Mouse (Mus musculus) lung, embryonic 15.5 days (tissue): ENCODE measurements around the gene Cryaa. TPM values are rescaled to one million over a fixed set of nuclear protein-coding genes. Genes with fewer than 3 reads are reported as not detected.

Source experiments
- ATAC-seq: fragments of 200-750 bp; cut with Nextera tagmentation; 2 replicates; pipeline ENCODE4 v1.8.0; 2017; ENCODE audit warnings: moderate number of reproducible peaks, borderline replicate concordance; ENCODE audit not compliant: low FRiP score, low TSS enrichment; ENCODE audit errors: extremely low read depth
- H3K27ac ChIP-seq: fragments of 300-500 bp; sonication (generic); 2 replicates; pipeline ENCODE4 v1.5.1; 2015; ENCODE audit warnings: moderate library complexity, mild to moderate bottlenecking, inconsistent platforms
- H3K27me3 ChIP-seq: fragments of 300-500 bp; sonication (generic); 2 replicates; pipeline ENCODE4 v1.6.1; 2015; ENCODE audit warnings: inconsistent platforms
- H3K36me3 ChIP-seq: fragments of 300-500 bp; sonication (generic); 2 replicates; pipeline ENCODE4 v1.6.1; 2015; ENCODE audit warnings: inconsistent platforms
- H3K4me1 ChIP-seq: fragments of 300-500 bp; sonication (generic); 2 replicates; pipeline ENCODE4 v1.6.1; 2015; ENCODE audit warnings: inconsistent platforms
- H3K4me2 ChIP-seq: fragments of 300-500 bp; sonication (generic); 2 replicates; pipeline ENCODE4 v1.6.1; 2015; ENCODE audit warnings: inconsistent platforms, mild to moderate bottlenecking, moderate library complexity
- H3K4me3 ChIP-seq: fragments of 300-500 bp; sonication (generic); 2 replicates; pipeline ENCODE4 v1.5.1; 2015; ENCODE audit warnings: mild to moderate bottlenecking, inconsistent platforms
- H3K9ac ChIP-seq: fragments of 300-500 bp; sonication (generic); 2 replicates; pipeline ENCODE4 v1.6.1; 2015; ENCODE audit warnings: inconsistent platforms
- H3K9me3 ChIP-seq: fragments of 300-500 bp; sonication (generic); 2 replicates; pipeline ENCODE4 v1.6.1; 2016; ENCODE audit warnings: inconsistent platforms
- WGBS: fragments of 180-500 bp; shearing (Covaris S2); methylation state at CpG from one replicate; pipeline ENCODE4 v1.1.7; 2015; 5-methylcytosine and 5-hydroxymethylcytosine counted together
- polyA plus RNA-seq: library from polyadenylated mRNA; unstranded; fragments of >200 nt; fragmentation: Nextera tagmentation; extraction: Ambion mirVana; gene quantifications from 2 replicates; pipeline ENCODE4 v1.2.1, GENCODE M21; 2015

Cryaa gene
- not detected in 2 replicates for polyA plus RNA-seq

DNA sequence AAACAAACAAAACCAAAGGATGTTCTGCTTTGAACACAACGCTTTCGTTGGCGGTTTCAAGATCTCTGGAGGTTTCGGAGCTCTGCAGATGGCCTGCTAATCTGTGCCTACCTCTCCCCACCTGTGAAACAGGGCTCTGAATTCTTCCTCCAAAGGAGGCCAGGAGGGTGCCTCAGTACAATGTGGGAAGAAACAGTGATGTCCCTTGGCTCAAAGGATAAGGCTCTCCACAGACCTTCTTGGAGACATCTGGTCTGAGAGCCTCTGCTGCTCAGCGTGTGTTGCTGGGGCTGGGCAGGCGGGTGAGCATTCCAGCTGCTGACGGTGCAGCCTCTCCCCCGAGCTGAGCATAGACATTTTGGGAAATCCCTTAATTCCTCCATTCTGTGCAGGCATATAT, at the start of gene Cryaa:
Gene Cryaa, plus strand, starts transcription at position 301 of the 400 bp plus-strand sequence.
- Histone ChIP-seq H3K4me1 (no peaks in the 10 kb centered on the region), H3K9me3 (no peaks in the 10 kb centered on the region), H3K36me3 (no peaks in the 10 kb centered on the region), H3K9ac (no peak within 1 kb of the TSS), H3K27me3 (no peaks in the 10 kb centered on the region), H3K27ac (no peak within 1 kb of the TSS), H3K4me2 (no peak within 1 kb of the TSS), H3K4me3 (no peak within 1 kb of the TSS)
- no peak for ATAC-seq
- WGBS, result 69% methylated on average over 8 of the region's 8 CpGs

DNA sequence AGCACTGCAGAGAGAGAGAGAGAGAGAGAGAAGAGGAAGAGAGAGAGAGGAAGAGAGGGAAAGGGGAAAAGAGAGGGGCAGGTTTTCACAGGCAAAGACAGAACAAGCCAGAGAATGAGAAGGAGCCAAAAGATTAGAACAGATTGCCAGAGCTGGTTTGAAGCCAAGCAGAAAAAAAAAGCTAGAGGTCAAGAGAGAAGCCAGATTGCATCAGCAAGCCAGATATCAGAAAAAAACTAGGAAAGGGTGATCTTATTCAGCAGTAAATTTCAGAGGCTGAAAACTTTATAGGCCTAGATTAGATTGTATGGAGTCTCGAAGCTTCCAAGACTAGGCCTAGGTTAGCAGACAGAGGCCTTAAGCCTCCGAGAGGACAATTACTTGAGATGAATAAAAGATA, 49.6 kb upstream of the Cryaa start:
- 89% methylated on average over 2 of the region's 2 CpGs for WGBS
- ATAC-seq, result no peak

DNA sequence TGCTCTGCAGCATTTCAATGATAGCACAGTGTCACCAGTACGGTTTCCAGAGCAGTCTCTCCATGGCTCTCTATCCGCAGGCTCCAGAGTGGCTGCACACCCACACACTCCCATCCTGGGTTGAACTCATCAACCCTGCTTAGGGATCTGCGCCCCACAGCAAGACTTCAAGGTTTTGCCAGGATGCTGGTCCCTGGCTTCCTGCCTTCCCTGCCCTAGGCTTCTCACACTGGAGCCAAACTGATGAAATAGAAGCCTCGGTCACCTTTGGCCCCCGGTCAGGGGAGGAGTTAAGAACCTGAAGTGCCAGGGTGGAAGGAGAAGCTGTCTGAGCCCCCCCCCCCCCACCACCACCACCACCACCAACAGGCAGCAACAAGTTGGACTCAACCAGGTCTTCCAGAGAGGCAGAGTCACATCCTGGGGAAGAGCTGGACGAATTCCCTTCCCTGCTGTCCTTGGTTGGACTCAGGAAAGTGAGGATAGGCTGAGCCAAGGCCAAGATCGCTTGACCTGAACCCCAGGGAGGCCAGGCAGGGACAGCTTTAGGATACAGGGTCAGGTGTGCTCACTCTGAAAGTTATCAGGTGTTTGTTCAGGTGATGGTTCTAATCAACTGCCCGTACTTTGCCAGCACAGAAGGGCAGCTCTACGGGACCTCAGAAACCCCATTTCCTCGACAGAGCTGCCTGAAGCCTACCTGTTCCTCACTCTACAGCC, 46.4 kb upstream of the Cryaa start:
- Histone ChIP-seq H3K36me3 (no peaks in the 10 kb centered on the region), H3K27me3 (peaks cover 8% of the 10 kb centered on the region), H3K4me1 (peaks cover 3% of the 10 kb centered on the region), H3K9me3 (no peaks in the 10 kb centered on the region), H3K4me3 (no peak overlapping the region), H3K9ac (no peak overlapping the region), H3K27ac (no peak overlapping the region), H3K4me2 (no peak overlapping the region)
- WGBS, result 71% methylated on average over 10 of the region's 10 CpGs
- ATAC-seq, result no peak

More for the DNA sequence above, 49.6 kb upstream of the Cryaa start:
- Histone ChIP-seq H3K4me1 (no peaks in the 10 kb centered on the region), H3K27me3 (no peaks in the 10 kb centered on the region), H3K9me3 (no peaks in the 10 kb centered on the region), H3K4me3 (no peak overlapping the region), H3K27ac (no peak overlapping the region), H3K9ac (no peak overlapping the region), H3K36me3 (no peaks in the 10 kb centered on the region), H3K4me2 (no peak overlapping the region)

DNA sequence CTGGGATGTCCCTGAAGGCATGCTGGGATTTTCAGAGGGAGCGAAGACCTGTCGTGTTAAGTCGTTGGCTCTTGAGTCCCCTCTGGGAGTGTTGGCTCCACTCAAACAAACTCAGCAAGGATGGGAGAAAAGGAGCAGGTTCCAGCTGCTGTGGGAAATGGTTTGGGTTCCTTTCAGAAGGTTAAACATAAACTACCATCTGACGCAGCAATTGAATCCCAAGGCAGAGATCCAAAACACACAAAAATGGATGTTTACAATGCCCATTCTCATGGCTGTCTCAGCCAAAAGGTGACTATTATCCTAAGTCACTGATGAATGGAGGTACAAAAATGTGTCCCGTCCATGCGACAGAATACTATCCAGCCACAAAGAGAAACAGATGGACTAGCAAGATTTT, 44.6 kb upstream of the Cryaa start:
- ATAC-seq, result no peak
- WGBS, result 57% methylated on average over 6 of the region's 6 CpGs

DNA sequence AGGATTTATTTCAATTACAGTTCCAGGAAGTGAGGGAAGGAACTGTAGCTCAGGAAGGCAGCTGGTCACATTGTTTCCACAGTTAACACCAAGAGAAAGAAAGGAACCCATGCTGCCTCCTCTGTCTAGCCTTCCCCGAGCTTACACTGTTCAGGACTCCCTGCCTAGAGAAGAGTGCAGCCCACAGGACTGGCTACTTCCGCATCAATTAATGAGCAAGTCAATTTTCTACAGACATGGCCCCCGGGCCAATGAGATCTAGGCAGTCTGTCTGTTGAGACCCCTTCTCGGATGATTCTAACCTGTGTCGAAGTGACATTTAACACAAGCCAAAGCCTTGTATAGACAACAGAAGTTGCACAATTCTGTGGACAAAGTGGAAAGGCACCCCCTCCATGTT, 42.7 kb upstream of the Cryaa start:
- no peak overlapping the region for H3K9ac ChIP-seq
- WGBS, result 79% methylated on average over 5 of the region's 5 CpGs
- peaks cover 24% of the 10 kb centered on the region for H3K4me1 ChIP-seq
- H3K36me3 ChIP-seq, result no peaks in the 10 kb centered on the region
- H3K27ac ChIP-seq, result no peak overlapping the region
- no peak overlapping the region for H3K4me2 ChIP-seq
- peaks cover 14% of the 10 kb centered on the region for H3K27me3 ChIP-seq
- ATAC-seq, result no peak
- H3K4me3 ChIP-seq, result no peak overlapping the region
- H3K9me3 ChIP-seq, result no peaks in the 10 kb centered on the region

More for the DNA sequence above, 44.6 kb upstream of the Cryaa start:
- H3K4me3 ChIP-seq, result no peak overlapping the region
- H3K4me2 ChIP-seq, result no peak overlapping the region
- H3K9ac ChIP-seq, result no peak overlapping the region
- no peak overlapping the region for H3K27ac ChIP-seq
- peaks cover 18% of the 10 kb centered on the region for H3K4me1 ChIP-seq
- H3K27me3 ChIP-seq, result peaks cover 14% of the 10 kb centered on the region
- no peaks in the 10 kb centered on the region for H3K9me3 ChIP-seq
- no peaks in the 10 kb centered on the region for H3K36me3 ChIP-seq

DNA sequence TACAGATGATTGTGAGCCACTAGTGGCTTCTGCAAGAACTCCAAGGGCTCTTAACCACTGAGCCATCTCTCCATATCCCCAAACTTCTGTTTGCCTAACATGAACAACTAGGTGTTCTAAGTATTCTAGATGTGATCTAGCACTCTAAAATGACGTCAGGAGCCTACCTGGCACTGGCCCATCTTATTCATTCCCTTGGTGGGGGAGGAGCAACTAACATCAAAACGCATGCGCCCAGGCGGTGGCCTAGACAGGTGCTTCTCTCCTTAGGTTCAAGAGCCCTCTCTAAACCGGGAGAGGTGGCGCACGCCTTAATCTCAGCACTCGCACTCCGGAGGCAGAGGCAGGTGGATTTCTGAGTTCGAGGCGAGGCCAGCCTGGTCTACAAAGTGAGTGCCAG, 41.8 kb upstream of the Cryaa start:
- Histone ChIP-seq H3K4me2 (peak overlapping the region; percentile 99; the same call in 1 of the 2 replicates), H3K9me3 (no peaks in the 10 kb centered on the region), H3K4me1 (peaks cover 24% of the 10 kb centered on the region), H3K4me3 (no peak overlapping the region), H3K36me3 (no peaks in the 10 kb centered on the region), H3K27me3 (peaks cover 14% of the 10 kb centered on the region), H3K27ac (no peak overlapping the region), H3K9ac (no peak overlapping the region)
- 44% methylated on average over 11 of the region's 11 CpGs for whole genome bisulfite sequencing
- ATAC-seq, result no peak

DNA sequence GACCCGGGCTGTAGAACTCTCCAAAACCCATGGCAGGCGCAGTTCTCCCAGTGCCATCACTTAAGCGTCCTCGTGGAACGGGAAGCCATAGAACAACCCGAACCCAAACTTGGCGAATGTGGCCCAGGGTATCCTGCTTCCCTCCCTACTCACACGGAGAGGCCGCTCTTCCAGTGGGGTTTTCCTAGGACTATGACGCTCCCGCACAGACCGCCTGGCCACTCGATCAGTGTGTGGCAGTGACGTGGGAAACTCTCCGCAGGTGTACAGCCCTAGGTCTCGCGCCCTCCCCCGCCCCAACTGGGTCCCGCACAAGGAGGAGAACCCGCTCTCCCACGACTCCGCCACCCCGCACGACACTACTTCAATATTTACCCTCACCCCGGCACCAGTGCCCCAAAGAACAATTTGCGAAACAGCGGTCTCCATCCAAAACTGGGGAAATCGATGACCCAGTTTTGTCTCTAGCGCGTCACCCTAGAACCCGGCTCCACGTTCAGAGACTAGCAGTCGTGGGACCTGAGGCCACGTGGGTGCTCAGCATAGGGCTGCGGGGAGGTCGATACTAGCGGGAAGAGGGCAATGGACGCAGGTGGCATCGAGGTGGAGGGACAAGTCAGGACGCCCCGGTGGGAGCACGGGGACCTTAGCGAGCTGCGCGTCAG, 41.2 kb upstream of the Cryaa start:
- Histone ChIP-seq H3K4me1 (peaks cover 24% of the 10 kb centered on the region), H3K4me3 (peak overlapping the region; percentile 51), H3K4me2 (peak overlapping the region; percentile 99), H3K36me3 (no peaks in the 10 kb centered on the region), H3K27me3 (peaks cover 14% of the 10 kb centered on the region), H3K9me3 (no peaks in the 10 kb centered on the region), H3K9ac (peak overlapping the region; percentile 45; the same call in 1 of the 2 replicates), H3K27ac (no peak overlapping the region)
- WGBS, result 3% methylated on average over 45 of the region's 45 CpGs
- peak; percentile 27; the same call in 1 of the 2 replicates for ATAC-seq

DNA sequence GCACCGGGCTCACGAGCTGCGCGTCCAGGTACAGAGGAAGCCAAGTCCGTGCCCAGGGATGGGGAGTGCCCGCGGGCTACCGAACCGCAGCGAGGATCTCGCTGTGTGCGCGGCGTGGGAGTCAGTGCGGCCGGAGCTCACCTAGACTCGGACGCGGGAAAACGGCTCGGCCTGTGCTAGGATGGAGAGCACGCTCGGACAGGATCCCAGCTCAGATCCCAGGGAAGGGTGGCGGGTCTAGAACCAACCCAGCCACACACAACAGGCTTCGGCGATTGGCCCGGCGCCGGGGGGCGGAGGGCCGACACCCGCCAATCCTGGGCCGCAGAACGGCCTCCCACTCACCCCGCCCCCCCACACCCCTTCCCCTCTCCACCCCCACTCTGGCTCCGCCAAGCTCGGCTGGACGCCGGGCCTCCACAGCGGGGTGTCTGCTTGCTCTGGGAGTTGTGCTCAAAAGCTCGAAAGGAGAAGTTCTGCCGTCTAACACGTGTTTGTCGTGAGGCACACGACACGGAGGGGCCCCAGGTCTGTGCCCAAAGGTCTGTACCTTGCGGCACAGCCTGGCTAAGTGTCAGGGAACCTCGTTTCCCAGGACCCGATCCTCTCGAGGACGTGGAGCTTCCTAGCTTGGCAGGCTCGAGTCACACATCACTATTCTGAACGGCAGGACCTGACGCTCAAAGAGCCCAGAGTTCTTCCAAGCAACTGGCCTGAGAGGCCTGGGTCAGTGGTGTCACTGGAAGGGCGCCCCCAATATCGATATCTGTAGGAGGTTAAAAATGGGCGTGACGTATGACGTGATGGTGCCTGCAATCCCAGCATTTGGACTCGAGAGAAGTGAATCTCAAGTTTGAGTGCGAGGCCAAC, 40.4 kb upstream of the Cryaa start, which contains the start of gene Cbs:
Gene Cbs, minus strand, starts transcription at position 297 of the 870 bp plus-strand sequence.
- peak within 1 kb of the TSS; percentile 42; the same call in 1 of the 2 replicates for H3K27ac ChIP-seq
- ATAC-seq, result peak; percentile 95

DNA sequence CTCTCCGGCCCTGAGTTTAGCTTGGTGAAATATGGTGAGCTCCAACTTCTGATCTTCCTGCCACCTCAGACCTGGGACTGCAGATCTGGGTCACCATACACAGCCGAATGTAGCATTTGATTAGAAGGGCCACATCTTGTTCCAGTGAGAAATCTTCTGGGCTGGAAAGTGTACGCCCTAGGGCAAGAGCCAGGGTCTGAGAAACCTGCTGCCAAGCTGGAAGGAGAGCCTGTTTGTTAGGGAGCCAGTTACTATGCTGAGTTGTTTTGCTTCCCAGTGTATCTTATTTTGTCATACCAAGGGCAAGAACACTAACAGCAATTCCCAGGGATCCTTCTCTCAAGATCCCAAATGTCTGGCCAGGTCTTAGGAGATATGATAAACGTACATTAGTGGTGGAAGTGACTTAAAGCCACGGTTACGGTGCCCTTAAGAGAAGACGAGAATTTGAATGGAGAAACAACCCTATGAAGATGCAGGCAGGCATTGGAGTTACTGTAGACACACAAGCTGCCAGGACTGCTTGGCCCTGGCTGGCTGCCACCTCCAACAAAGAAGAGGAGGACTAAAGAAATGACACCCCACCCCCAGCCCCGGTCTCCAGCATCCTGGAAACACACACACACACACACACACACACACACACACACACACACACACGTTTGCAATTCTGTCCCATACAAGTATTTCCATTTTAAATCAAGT, 39.6 kb upstream of the Cryaa start:
- Histone ChIP-seq H3K9ac (peak overlapping the region; percentile 35; the same call in 1 of the 2 replicates), H3K36me3 (no peaks in the 10 kb centered on the region), H3K4me3 (no peak overlapping the region), H3K9me3 (no peaks in the 10 kb centered on the region), H3K27me3 (peaks cover 14% of the 10 kb centered on the region), H3K27ac (peak overlapping the region; percentile 42; the same call in 1 of the 2 replicates), H3K4me1 (peaks cover 24% of the 10 kb centered on the region), H3K4me2 (peak overlapping the region; percentile 99)
- no peak for ATAC-seq
- WGBS, result 38% methylated on average over 9 of the region's 9 CpGs

More for the DNA sequence above, 40.4 kb upstream of the Cryaa start, which contains the start of gene Cbs:
- no peaks in the 10 kb centered on the region for H3K9me3 ChIP-seq
- WGBS, result 2% methylated on average over 61 of the region's 61 CpGs
- H3K4me2 ChIP-seq, result peak within 1 kb of the TSS; percentile 99
- peak within 1 kb of the TSS; percentile 45 for H3K9ac ChIP-seq
- peak within 1 kb of the TSS; percentile 51 for H3K4me3 ChIP-seq
- no peaks in the 10 kb centered on the region for H3K36me3 ChIP-seq
- H3K4me1 ChIP-seq, result peaks cover 24% of the 10 kb centered on the region
- peaks cover 14% of the 10 kb centered on the region for H3K27me3 ChIP-seq

DNA sequence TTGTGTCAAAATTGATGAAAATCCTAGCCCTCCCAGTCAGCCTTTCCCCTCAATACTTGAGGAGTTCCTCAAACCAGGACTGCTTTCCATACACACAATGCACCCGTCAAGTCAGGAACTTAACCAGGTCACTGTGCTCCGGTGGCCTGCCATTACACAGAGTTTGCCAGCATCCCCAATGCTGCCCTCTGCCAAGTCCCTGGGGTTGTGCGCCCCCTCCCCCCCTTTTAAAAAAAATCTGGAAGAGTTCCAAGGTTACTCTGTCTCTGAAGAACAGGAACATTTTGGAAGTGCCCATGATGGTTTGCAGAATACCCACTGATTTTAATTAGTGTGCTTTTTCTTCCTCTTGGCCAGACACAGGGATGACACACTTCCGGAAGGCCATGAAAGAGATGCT, 38.0 kb upstream of the Cryaa start:
- Histone ChIP-seq H3K27ac (no peak overlapping the region), H3K9me3 (no peaks in the 10 kb centered on the region), H3K9ac (no peak overlapping the region), H3K4me2 (no peak overlapping the region), H3K4me1 (peaks cover 24% of the 10 kb centered on the region), H3K4me3 (no peak overlapping the region), H3K27me3 (peaks cover 14% of the 10 kb centered on the region), H3K36me3 (no peaks in the 10 kb centered on the region)
- no peak for ATAC-seq
- 52% methylated on average over 4 of the region's 4 CpGs for WGBS

DNA sequence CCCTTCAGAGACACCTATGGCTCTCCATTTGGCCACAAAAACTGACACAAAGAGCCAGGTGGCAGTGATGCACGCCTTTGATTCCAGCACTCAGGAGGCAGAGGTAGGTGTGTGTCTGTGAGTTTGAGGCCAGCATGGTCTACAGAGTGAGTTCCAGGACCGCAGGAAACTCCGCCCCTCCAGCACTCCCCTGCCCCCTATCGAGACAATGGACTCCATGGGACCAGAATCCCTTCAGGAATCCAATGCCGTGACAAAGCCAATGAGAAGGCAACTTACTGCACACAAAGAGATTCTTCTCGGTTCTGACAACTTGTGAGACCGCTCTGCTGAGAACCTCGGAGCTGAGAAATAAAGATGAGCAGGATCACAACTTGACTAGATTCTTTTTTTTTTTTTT, 35.3 kb upstream of the Cryaa start:
- Histone ChIP-seq H3K27me3 (no peaks in the 10 kb centered on the region), H3K9me3 (no peaks in the 10 kb centered on the region), H3K27ac (no peak overlapping the region), H3K4me2 (no peak overlapping the region), H3K9ac (no peak overlapping the region), H3K4me3 (no peak overlapping the region), H3K4me1 (peaks cover 13% of the 10 kb centered on the region), H3K36me3 (peaks cover 17% of the 10 kb centered on the region)
- no peak for ATAC-seq
- 46% methylated on average over 8 of the region's 8 CpGs for WGBS
